Mouse (Mus musculus) stomach, embryonic 14.5 days (tissue): Measurements from ENCODE around the gene Cfh. TPM values are rescaled to one million over a fixed set of nuclear protein-coding genes. Genes with fewer than 3 reads are reported as not detected.

Experiments used
- ATAC-seq: fragments of 200-750 bp; cut with Nextera tagmentation; 2 replicates; pipeline ENCODE4 v1.8.0; 2017; ENCODE audit warnings: low read depth, moderate TSS enrichment; ENCODE audit not compliant: insufficient number of reproducible peaks, insufficient read depth, low FRiP score
- H3K27ac ChIP-seq: fragments of 300-500 bp; sonication (generic); 2 replicates; pipeline ENCODE4 v1.5.1; 2014; ENCODE audit warnings: mild to moderate bottlenecking, low read length, moderate library complexity, mixed read lengths
- H3K27me3 ChIP-seq: fragments of 300-500 bp; sonication (generic); 2 replicates; pipeline ENCODE4 v1.6.1; 2014; ENCODE audit warnings: low read length, control low read depth, mixed read lengths; ENCODE audit not compliant: control insufficient read depth, insufficient read depth
- H3K36me3 ChIP-seq: fragments of 300-500 bp; sonication (generic); 2 replicates; pipeline ENCODE4 v1.6.1; 2014; ENCODE audit warnings: mild to moderate bottlenecking, control low read depth, low read length, moderate library complexity, mixed read lengths; ENCODE audit not compliant: control insufficient read depth, insufficient read depth
- H3K4me1 ChIP-seq: fragments of 300-500 bp; sonication (generic); 2 replicates; pipeline ENCODE4 v1.6.1; 2014; ENCODE audit warnings: low read length, control low read depth, mixed read lengths; ENCODE audit not compliant: control insufficient read depth, insufficient read depth
- H3K4me2 ChIP-seq: fragments of 300-500 bp; sonication (generic); replicated peaks from 2 replicates; pipeline ENCODE4 v1.6.1; 2014; ENCODE audit warnings: low read depth, low read length, control low read depth
- H3K4me3 ChIP-seq: fragments of 300-500 bp; sonication (generic); 2 replicates; pipeline ENCODE4 v1.5.1; 2014; ENCODE audit warnings: low read depth, low read length, control low read depth
- H3K9ac ChIP-seq: fragments of 300-500 bp; sonication (generic); replicated peaks from 2 replicates; pipeline ENCODE4 v1.6.1; 2014; ENCODE audit warnings: low read depth, mild to moderate bottlenecking, control low read depth, low read length, moderate library complexity, mixed read lengths
- H3K9me3 ChIP-seq: fragments of 300-500 bp; sonication (generic); 2 replicates; pipeline ENCODE4 v1.6.1; 2016; ENCODE audit warnings: low read depth, low read length, control low read depth; ENCODE audit not compliant: control insufficient read depth
- WGBS: fragments of 180-500 bp; shearing (Covaris S2); extraction: QIAGEN DNeasy Blood & Tissue Kit; methylation state at CpG from one replicate; pipeline ENCODE4 v1.1.7; 2014; 5-methylcytosine and 5-hydroxymethylcytosine counted together
- polyA plus RNA-seq: library from polyadenylated mRNA; unstranded; fragments of >200 nt; fragmentation: Nextera tagmentation; extraction: Ambion mirVana; gene quantifications from 2 replicates; pipeline ENCODE4 v1.2.1, GENCODE M21; 2014

Gene Cfh
- polyA plus RNA-seq, 1 experiment from 2014 or later = 8.1 TPM

- Histone ChIP-seq H3K4me2 (no peak overlapping the region), H3K9me3 (no peaks in the 10 kb centered on the region), H3K27ac (no peak overlapping the region), H3K27me3 (no peaks in the 10 kb centered on the region), H3K36me3 (no peaks in the 10 kb centered on the region), H3K9ac (no peak overlapping the region), H3K4me3 (no peak overlapping the region), H3K4me1 (no peaks in the 10 kb centered on the region)
- ATAC-seq = no peak
- WGBS = 72% methylated on average over 3 of the region's 3 CpGs
These were observed 24.6 kb downstream of the Cfh start for GRCm38 (mm10) chr1:140158970-140159369.

GRCm38 (mm10) chr1:140069471-140069870, 114.1 kb downstream of the Cfh start:
- ATAC-seq = no peak
- Histone ChIP-seq H3K27me3 (no peaks in the 10 kb centered on the region), H3K4me3 (no peak overlapping the region), H3K27ac (no peak overlapping the region), H3K4me2 (no peak overlapping the region), H3K9ac (no peak overlapping the region), H3K9me3 (no peaks in the 10 kb centered on the region), H3K4me1 (no peaks in the 10 kb centered on the region), H3K36me3 (no peaks in the 10 kb centered on the region)

Other genes starting within 250 kb of the Cfh start
- 7.5 and 8.2 TPM in 2 replicates for gene Kcnt2, start 62.4 kb upstream of the Cfh start, polyA plus RNA-seq